Mouse (Mus musculus) liver, embryonic 13.5 days (tissue): ENCODE measurements around the gene Znrf3. TPM values are rescaled to one million over a fixed set of nuclear protein-coding genes. Genes with fewer than 3 reads are reported as not detected.

Source experiments
- ATAC-seq: fragments of 200-750 bp; cut with Nextera tagmentation; 2 replicates; pipeline ENCODE4 v1.8.0; 2017; ENCODE audit warnings: low read depth, mild to moderate bottlenecking, moderate number of reproducible peaks, moderate library complexity
- DNase-seq: peaks from one replicate; pipeline ENCODE4 v3.0.0; 2022
- H3K27ac ChIP-seq: fragments of 300-500 bp; sonication (generic); 2 replicates; pipeline ENCODE4 v1.5.1; 2015; ENCODE audit warnings: moderate library complexity, mild to moderate bottlenecking, inconsistent platforms
- H3K27me3 ChIP-seq: fragments of 300-500 bp; sonication (generic); 2 replicates; pipeline ENCODE4 v1.6.1; 2015; ENCODE audit warnings: mild to moderate bottlenecking, inconsistent platforms
- H3K36me3 ChIP-seq: fragments of 300-500 bp; sonication (generic); 2 replicates; pipeline ENCODE4 v1.6.1; 2015; ENCODE audit warnings: mild to moderate bottlenecking, inconsistent platforms
- H3K4me1 ChIP-seq: fragments of 300-500 bp; sonication (generic); replicated peaks from 2 replicates; pipeline ENCODE4 v1.6.1; 2015; ENCODE audit warnings: inconsistent platforms
- H3K4me2 ChIP-seq: fragments of 300-500 bp; sonication (generic); 2 replicates; pipeline ENCODE4 v1.6.1; 2015; ENCODE audit warnings: inconsistent platforms, mild to moderate bottlenecking, moderate library complexity
- H3K4me3 ChIP-seq: fragments of 300-500 bp; sonication (generic); replicated peaks from 2 replicates; pipeline ENCODE4 v1.5.1; 2015; ENCODE audit warnings: mild to moderate bottlenecking, inconsistent platforms
- H3K9ac ChIP-seq: fragments of 300-500 bp; sonication (generic); 2 replicates; pipeline ENCODE4 v1.6.1; 2015; ENCODE audit warnings: mild to moderate bottlenecking, inconsistent platforms
- H3K9me3 ChIP-seq: fragments of 300-500 bp; sonication (generic); replicated peaks from 2 replicates; pipeline ENCODE4 v1.6.1; 2016; ENCODE audit warnings: inconsistent platforms
- WGBS: fragments of 180-500 bp; shearing (Covaris S2); methylation state at CpG from one replicate; pipeline ENCODE4 v1.1.7; 2015; ENCODE audit not compliant: insufficient replicate concordance; 5-methylcytosine and 5-hydroxymethylcytosine counted together
- polyA plus RNA-seq: library from polyadenylated mRNA; unstranded; fragments of >200 nt; fragmentation: Nextera tagmentation; extraction: Ambion mirVana; gene quantifications from 2 replicates; pipeline ENCODE4 v1.2.1, GENCODE M21; 2015

The Znrf3 gene
- polyA plus RNA-seq, 1 experiment from 2014 or later: 4.1 TPM

DNA sequence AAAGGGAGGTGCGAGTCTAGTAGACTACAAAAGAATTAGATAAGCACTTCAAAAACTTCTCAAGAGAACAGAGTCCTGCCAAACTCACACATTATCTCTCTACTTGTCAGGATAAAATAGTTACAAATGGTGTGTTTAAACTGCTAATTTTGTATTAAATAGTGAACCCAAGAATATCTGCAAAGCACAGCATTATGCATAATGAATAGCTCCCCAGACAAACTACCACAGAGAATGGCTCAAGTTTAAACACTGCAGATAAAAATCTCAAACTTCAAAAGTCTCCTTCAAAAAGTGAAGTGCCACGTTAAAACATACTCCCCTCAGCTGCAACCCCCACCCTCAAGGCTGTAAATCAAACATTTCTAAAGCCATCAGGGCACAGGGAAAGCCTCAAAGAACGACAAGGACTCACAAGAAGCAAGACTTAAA lies 2.0 kb downstream of the Znrf3 start:
- H3K27ac ChIP-seq: no peak overlapping the region
- 16% methylated on average over 3 of the region's 3 CpGs for WGBS
- no peak overlapping the region for H3K9ac ChIP-seq
- peaks cover 13% of the 10 kb centered on the region; the same call in 1 of the 2 replicates for H3K27me3 ChIP-seq
- ATAC-seq (no peak), DNase-seq (no peak)
- H3K4me1 ChIP-seq: peaks cover 48% of the 10 kb centered on the region
- peak overlapping the region; percentile 100 for H3K4me2 ChIP-seq
- H3K9me3 ChIP-seq: no peaks in the 10 kb centered on the region
- peak overlapping the region; percentile 82 for H3K4me3 ChIP-seq
- no peaks in the 10 kb centered on the region for H3K36me3 ChIP-seq

DNA sequence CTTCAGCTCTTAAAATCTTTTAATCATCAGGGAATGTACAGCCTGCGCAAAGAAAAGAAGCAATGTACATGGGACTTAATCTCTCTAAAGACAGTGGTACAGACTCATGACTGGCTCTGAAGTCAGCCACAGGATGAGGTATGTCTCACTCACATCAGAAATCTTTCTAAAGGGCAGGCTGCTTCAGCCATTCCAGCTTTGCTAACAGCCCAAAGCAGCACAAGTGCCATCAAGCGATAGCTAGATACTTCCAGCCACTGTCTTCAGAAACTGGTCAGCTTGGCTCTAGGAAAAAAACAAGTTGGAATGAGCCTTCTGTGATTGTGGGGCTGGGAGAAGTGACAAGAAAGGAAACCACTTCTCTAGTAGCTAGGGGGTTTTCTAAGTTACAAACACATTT lies 7.0 kb downstream of the Znrf3 start:
- no peak for ATAC-seq

GRCm38 (mm10) chr11:5436988-5437387 lies 7.7 kb downstream of the Znrf3 start:
- DNase-seq: no peak
- H3K27me3 ChIP-seq: no peaks in the 10 kb centered on the region
- no peak overlapping the region for H3K4me2 ChIP-seq
- no peaks in the 10 kb centered on the region for H3K36me3 ChIP-seq
- no peak overlapping the region for H3K9ac ChIP-seq
- H3K9me3 ChIP-seq: no peaks in the 10 kb centered on the region
- no peak overlapping the region for H3K4me3 ChIP-seq
- ATAC-seq: no peak
- no peak overlapping the region for H3K27ac ChIP-seq
- peaks cover 18% of the 10 kb centered on the region for H3K4me1 ChIP-seq

More for the DNA sequence above, 7.0 kb downstream of the Znrf3 start:
- Histone ChIP-seq H3K27ac (no peak overlapping the region), H3K4me1 (peaks cover 25% of the 10 kb centered on the region), H3K4me2 (no peak overlapping the region), H3K9ac (no peak overlapping the region), H3K27me3 (no peaks in the 10 kb centered on the region), H3K4me3 (no peak overlapping the region), H3K36me3 (no peaks in the 10 kb centered on the region), H3K9me3 (no peaks in the 10 kb centered on the region)
- no peak for DNase-seq
- 76% methylated on average over 2 of the region's 2 CpGs for WGBS

DNA sequence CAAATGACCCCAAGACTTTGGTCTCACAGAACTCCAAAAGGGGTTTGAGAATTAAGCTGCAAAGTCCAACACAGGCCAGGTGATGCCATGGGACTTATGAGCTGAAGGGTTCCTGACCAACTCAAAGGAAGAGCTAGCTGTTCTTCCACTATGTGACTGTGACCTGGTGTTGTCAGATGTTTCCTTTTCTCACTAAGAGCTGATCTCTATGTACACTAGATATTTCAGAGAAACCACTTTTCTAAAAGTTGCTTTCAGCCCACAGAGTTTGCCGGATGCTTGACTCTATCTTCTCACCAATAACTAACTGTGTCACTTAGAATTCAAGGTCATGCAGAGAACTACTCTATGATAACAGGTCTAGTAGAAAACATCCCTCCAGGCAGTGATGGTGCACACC lies 9.2 kb downstream of the Znrf3 start:
- Histone ChIP-seq H3K4me2 (no peak overlapping the region), H3K9me3 (no peaks in the 10 kb centered on the region), H3K4me3 (no peak overlapping the region), H3K27me3 (no peaks in the 10 kb centered on the region), H3K36me3 (no peaks in the 10 kb centered on the region), H3K9ac (no peak overlapping the region; the same call in 1 of the 2 replicates), H3K4me1 (peaks cover 13% of the 10 kb centered on the region), H3K27ac (no peak overlapping the region)
- no peak for DNase-seq
- no peak for ATAC-seq
- 68% methylated on average over 1 of the region's 1 CpGs for WGBS

GRCm38 (mm10) chr11:5432330-5432729 lies 12.3 kb downstream of the Znrf3 start:
- 53% methylated on average over 2 of the region's 2 CpGs for WGBS
- no peaks in the 10 kb centered on the region for H3K9me3 ChIP-seq
- H3K4me2 ChIP-seq: no peak overlapping the region
- no peaks in the 10 kb centered on the region for H3K27me3 ChIP-seq
- no peak overlapping the region for H3K27ac ChIP-seq
- H3K9ac ChIP-seq: no peak overlapping the region
- H3K4me1 ChIP-seq: peaks cover 25% of the 10 kb centered on the region
- ATAC-seq (no peak), DNase-seq (no peak)
- no peaks in the 10 kb centered on the region for H3K36me3 ChIP-seq
- no peak overlapping the region for H3K4me3 ChIP-seq

GRCm38 (mm10) chr11:5430863-5431262 lies 13.8 kb downstream of the Znrf3 start:
- Histone ChIP-seq H3K27ac (no peak overlapping the region), H3K9me3 (no peaks in the 10 kb centered on the region), H3K4me2 (no peak overlapping the region), H3K9ac (no peak overlapping the region), H3K4me1 (peaks cover 26% of the 10 kb centered on the region), H3K36me3 (no peaks in the 10 kb centered on the region), H3K4me3 (no peak overlapping the region), H3K27me3 (no peaks in the 10 kb centered on the region)
- ATAC-seq (no peak), DNase-seq (no peak)
- WGBS: 12% methylated on average over 1 of the region's 1 CpGs

GRCm38 (mm10) chr11:5429396-5430190 lies 15.1 kb downstream of the Znrf3 start:
- H3K4me3 ChIP-seq: no peak overlapping the region
- H3K27me3 ChIP-seq: no peaks in the 10 kb centered on the region
- H3K9me3 ChIP-seq: no peaks in the 10 kb centered on the region
- WGBS: 59% methylated on average over 4 of the region's 4 CpGs
- peaks cover 30% of the 10 kb centered on the region for H3K4me1 ChIP-seq
- no peaks in the 10 kb centered on the region for H3K36me3 ChIP-seq
- DNase-seq (no peak), ATAC-seq (no peak)
- H3K4me2 ChIP-seq: no peak overlapping the region
- no peak overlapping the region for H3K27ac ChIP-seq
- H3K9ac ChIP-seq: no peak overlapping the region

DNA sequence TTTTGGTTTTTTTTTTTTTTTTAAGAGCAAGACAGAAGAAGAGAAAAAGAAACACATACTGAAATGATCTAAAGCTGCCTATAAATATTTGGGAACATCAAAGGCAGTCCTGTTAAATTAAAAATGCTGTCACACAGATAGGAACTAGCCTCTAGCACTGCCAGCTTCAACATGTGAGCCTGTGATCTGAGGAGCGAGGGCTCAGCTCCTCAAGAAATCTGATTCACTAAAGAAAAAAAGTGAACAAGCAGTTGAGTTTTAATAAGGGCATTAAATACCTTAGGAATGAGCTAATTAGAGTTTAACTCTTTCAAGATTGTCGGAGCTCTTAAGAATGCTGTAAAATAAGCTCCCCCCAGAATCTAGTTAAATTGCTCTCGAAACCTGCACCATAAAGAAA lies 17.4 kb downstream of the Znrf3 start:
- no peak for ATAC-seq
- Histone ChIP-seq H3K4me1 (peaks cover 54% of the 10 kb centered on the region), H3K4me3 (no peak overlapping the region), H3K9ac (no peak overlapping the region), H3K9me3 (no peaks in the 10 kb centered on the region), H3K27ac (no peak overlapping the region), H3K4me2 (no peak overlapping the region), H3K27me3 (no peaks in the 10 kb centered on the region), H3K36me3 (no peaks in the 10 kb centered on the region)
- WGBS: 80% methylated on average over 3 of the region's 3 CpGs
- no peak for DNase-seq

- H3K9me3 ChIP-seq: no peaks in the 10 kb centered on the region
- no peak overlapping the region for H3K4me3 ChIP-seq
- no peaks in the 10 kb centered on the region for H3K36me3 ChIP-seq
- no peaks in the 10 kb centered on the region for H3K27me3 ChIP-seq
- H3K27ac ChIP-seq: no peak overlapping the region
- no peak for DNase-seq
- H3K9ac ChIP-seq: no peak overlapping the region
- H3K4me1 ChIP-seq: peaks cover 63% of the 10 kb centered on the region
- H3K4me2 ChIP-seq: no peak overlapping the region
- 76% methylated on average over 2 of the region's 2 CpGs for WGBS
- ATAC-seq: peak; percentile 36; the same call in 1 of the 2 replicates
Measured at GRCm38 (mm10) chr11:5426317-5426716, 18.3 kb downstream of the Znrf3 start.

DNA sequence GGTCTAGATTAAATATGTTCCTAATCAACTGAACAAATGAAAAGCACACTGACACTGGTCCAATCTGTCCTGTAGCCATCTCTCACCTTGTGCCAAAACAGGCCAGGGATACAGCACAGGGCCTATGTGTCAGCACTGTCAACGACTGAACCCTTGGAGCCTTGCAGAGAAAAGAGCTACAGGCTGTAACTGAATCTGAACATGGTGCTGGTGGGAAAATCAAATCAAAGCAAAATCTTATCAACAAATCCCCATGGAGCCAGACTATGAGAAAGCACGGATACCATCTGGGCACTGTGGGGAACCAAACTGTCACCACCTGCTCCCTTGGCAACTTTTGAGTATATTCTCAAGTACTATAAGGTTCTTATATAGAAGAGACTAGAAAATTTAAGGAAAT lies 19.5 kb downstream of the Znrf3 start:
- Histone ChIP-seq H3K4me2 (no peak overlapping the region), H3K9ac (no peak overlapping the region), H3K36me3 (no peaks in the 10 kb centered on the region), H3K27ac (no peak overlapping the region), H3K4me1 (peaks cover 52% of the 10 kb centered on the region), H3K9me3 (no peaks in the 10 kb centered on the region), H3K4me3 (no peak overlapping the region), H3K27me3 (no peaks in the 10 kb centered on the region)
- WGBS: 53% methylated on average over 2 of the region's 2 CpGs
- DNase-seq (no peak), ATAC-seq (no peak)

DNA sequence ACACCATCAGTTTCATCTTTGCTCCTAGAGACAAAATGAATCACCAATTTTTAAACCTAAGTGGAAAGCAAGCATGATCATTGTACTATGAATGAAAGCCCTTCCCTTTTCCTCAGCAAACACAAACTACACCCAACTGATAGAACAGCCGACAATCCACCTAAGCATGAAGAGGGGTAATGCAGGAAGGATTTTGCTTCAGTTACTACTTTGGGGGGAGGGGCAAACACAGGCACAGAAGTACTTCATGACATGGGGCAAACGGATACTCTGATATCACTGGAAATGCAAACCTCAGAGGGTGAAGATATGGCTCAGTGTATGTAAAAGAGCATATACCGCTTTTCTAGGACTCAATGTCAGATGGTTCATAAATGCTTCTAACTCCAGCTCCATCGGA lies 20.5 kb downstream of the Znrf3 start:
- Histone ChIP-seq H3K9ac (no peak overlapping the region), H3K27ac (no peak overlapping the region), H3K4me3 (no peak overlapping the region), H3K27me3 (no peaks in the 10 kb centered on the region), H3K9me3 (no peaks in the 10 kb centered on the region), H3K4me1 (peaks cover 47% of the 10 kb centered on the region), H3K4me2 (no peak overlapping the region), H3K36me3 (no peaks in the 10 kb centered on the region)
- ATAC-seq (no peak), DNase-seq (no peak)
- 33% methylated on average over 4 of the region's 4 CpGs for WGBS

DNA sequence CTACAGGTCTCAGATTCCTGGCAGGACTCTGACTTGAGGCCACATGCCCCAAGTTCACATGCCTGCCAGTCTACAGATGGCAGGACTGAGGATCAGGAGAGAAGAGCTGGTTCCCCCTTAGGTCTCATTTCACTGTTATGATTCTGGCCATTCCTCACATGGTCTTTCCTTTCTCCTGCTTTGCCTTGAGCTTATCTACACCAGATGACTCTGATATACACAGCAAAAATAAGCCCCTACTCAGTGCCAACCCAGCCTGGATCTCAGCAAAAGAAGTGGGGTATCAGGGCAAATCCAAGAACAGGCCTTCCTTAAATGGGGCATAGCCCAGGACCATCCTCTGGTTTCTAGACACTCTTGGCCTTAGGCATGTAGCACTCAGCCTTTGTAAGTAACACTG lies 21.6 kb downstream of the Znrf3 start:
- DNase-seq: no peak
- Histone ChIP-seq H3K36me3 (no peaks in the 10 kb centered on the region), H3K27me3 (no peaks in the 10 kb centered on the region), H3K9ac (no peak overlapping the region), H3K4me3 (no peak overlapping the region), H3K9me3 (no peaks in the 10 kb centered on the region), H3K27ac (no peak overlapping the region), H3K4me2 (no peak overlapping the region), H3K4me1 (peaks cover 43% of the 10 kb centered on the region)
- ATAC-seq: no peak
